Mouse (Mus musculus) gastrocnemius, postnatal 10 days (tissue): ENCODE measurements around the gene Il11ra1. TPM values are rescaled to one million over a fixed set of nuclear protein-coding genes. Genes with fewer than 3 reads are reported as not detected.
"Not testable (repeated sequence)": the region's sequence is repeated elsewhere in the genome, so short reads cannot be mapped to it uniquely, and the experiment has no call there.

Experiments
- DNase-seq: peaks from one replicate; pipeline ENCODE4 v3.0.0; 2021; ENCODE audit warnings: mixed read lengths
- total RNA-seq, 2 experiments: library from RNA; stranded (reverse); gene quantifications; 2 replicates each; pipeline ENCODE4 v1.2.3; 2021

Gene Il11ra1
- total RNA-seq, 2 experiments from 2014 or later: 74.3 to 75.3 TPM

DNA sequence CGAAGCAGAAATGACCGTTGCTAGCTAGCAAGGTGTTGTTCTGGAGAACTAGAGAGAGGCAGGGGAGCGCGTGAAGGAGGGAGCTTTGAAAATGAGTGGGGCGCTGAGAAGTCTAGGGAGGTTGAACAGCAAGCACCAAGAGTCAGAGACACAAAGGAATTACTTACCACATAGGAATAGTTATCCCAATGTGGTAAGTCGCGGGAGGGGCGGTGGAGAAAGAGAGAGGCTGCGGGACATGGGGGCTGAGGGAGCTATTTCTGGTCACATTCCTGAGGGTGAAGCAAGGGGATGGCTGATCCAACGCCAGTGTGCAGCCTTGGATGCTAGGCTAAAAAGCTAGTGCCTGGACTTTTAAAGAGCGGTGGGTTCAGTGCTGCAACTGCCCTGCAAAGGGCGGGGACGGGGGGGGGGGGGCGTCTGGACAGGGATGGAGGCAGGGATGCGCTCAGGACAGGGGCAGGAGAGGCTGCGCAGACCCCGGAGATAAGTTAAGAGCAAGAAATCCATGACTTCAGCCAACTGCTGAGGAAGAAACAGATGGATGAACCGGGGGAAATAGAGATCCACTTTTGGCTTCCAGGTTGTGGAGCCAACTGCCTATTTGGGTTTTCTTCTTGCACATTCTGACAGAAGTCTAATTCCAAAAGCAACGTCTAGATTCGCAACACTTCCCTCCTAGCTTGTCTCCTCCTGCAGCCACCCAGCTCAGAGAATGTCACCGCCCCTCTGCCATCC lies 82.1 kb downstream of the Il11ra1 start:
- not testable (repeated sequence) for DNase-seq

DNA sequence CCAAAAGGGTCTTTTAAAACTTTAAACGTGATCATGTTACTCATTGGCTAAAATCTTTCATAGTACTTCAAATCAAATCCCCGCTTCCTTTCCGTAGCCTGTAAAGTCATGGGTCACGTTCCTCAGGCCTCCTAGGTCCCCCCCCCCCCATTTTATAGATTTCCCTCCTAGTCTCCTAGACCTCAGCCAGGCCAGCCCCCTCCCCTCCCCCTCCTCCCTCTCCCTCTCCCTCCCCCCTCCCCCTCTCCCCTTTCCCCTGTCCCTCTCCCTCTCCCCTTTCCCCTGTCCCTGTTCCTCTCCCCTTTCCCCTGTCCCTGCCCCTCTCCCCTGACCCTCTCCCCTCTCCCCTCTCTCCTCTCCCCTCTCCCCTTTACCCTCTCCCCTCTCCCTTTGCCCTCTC lies 82.9 kb downstream of the Il11ra1 start:
- not testable (repeated sequence) for DNase-seq

DNA sequence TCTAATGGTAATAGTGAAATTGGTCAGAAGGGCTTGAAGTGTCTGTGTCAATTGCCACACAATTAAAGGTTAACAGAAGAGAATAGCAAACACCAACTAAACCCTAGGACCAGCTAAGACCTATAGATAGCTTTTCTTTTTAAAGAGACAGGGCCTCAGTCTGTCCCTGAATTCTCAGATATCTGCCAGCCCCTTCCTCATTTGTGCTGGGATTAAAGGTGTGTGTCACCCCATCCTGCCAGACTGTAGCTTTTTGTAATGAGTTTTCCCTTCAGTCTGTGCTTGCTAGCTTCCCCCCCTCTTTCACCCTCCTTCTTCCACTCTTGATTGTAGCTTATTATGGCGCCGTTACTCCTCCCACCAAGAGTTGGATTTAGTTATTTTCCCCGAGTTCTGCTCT lies 83.4 kb downstream of the Il11ra1 start:
- DNase-seq: not testable (repeated sequence)

Other genes starting within 250 kb of the Il11ra1 start
- gene Kif24, start 235.1 kb upstream of the Il11ra1 start, total RNA-seq: 1 to 10 TPM; 1.6 to 3.3 TPM
- gene Nudt2, start 234.8 kb upstream of the Il11ra1 start, total RNA-seq: 10 to 100 TPM; 25.8 to 26.3 TPM
- gene AI464131, start 196.9 kb upstream of the Il11ra1 start, total RNA-seq: 10 to 100 TPM; 75.2 to 77.4 TPM
- gene 1110017D15Rik, start 182.7 kb upstream of the Il11ra1 start, total RNA-seq: under 1 TPM in 1 of 2 experiments, not detected in 1; 0.36 TPM
- 10 to 100 TPM; 19.2 to 20.4 TPM for gene Fam219a, start 130.5 kb upstream of the Il11ra1 start, total RNA-seq
- gene Dnaic1, start 130.2 kb upstream of the Il11ra1 start, total RNA-seq: under 1 TPM; 0.56 to 0.63 TPM
- gene Enho, start 59.7 kb upstream of the Il11ra1 start, total RNA-seq: 10 to 100 TPM; 12.9 to 14.5 TPM
- gene Cntfr, start 2.9 kb upstream of the Il11ra1 start, total RNA-seq: 10 to 100 TPM; 20.1 to 28.2 TPM
- gene Rpp25l, start 13.5 kb downstream of the Il11ra1 start, total RNA-seq: 10 to 100 TPM; 31.5 to 41.4 TPM
- 10 to 100 TPM; 44.3 to 57.6 TPM for gene Dctn3, start 23.2 kb downstream of the Il11ra1 start, total RNA-seq
- not detected for gene Arid3c, start 31.2 kb downstream of the Il11ra1 start, total RNA-seq
- 10 to 100 TPM; 25.2 to 28.1 TPM for gene Galt, start 55.2 kb downstream of the Il11ra1 start, total RNA-seq
- gene Sigmar1, start 56.2 kb downstream of the Il11ra1 start, total RNA-seq: 10 to 100 TPM; 15.4 to 17.9 TPM
- 10 to 100 TPM; 25.5 to 33.1 TPM for gene Ccl27a, start 74.3 kb downstream of the Il11ra1 start, total RNA-seq
- gene Gm21541, start 203.6 kb downstream of the Il11ra1 start, total RNA-seq: not detected
- gene Gm20878, start 241.6 kb downstream of the Il11ra1 start, total RNA-seq: 1 to 10 TPM; 1.0 to 1.8 TPM